ENCODE assay signal across 9 mouse cellular contexts in genomic region chr9:34380008-34380407, GRCm38 (mm10).
"Had no signal": no experiment of that assay in that cellular context is flagged by ENCODE, and none has a peak within 500 bp of the region (broad histone marks: within the 10 kb centered on the region; RNA-seq: fewer than 3 reads in every experiment).

No protein-coding gene starts in this region.

- H3K9ac ChIP-seq: liver, embryonic 15.5 days; lung, embryonic 15.5 days; midbrain, embryonic 13.5 days had no signal

- H3K4me1 ChIP-seq: limb, embryonic 10.5 days; liver, embryonic 15.5 days had no signal

- H3K4me3 ChIP-seq: left cerebral cortex, adult 2 months; limb, embryonic 10.5 days; liver, embryonic 15.5 days; lung, embryonic 15.5 days; midbrain, embryonic 13.5 days had no signal

- H3K36me3 ChIP-seq: limb, embryonic 10.5 days; liver, embryonic 15.5 days; lung, embryonic 15.5 days; midbrain, embryonic 13.5 days had no signal

- H3K27ac ChIP-seq: left cerebral cortex, adult 2 months; limb, embryonic 10.5 days; liver, embryonic 15.5 days; lung, embryonic 15.5 days; midbrain, embryonic 13.5 days had no signal

- H3K4me2 ChIP-seq: liver, embryonic 11.5 days; liver, embryonic 15.5 days; lung, embryonic 15.5 days; midbrain, embryonic 13.5 days had no signal

- ATAC-seq: midbrain, embryonic 13.5 days had no signal

- H3K27me3 ChIP-seq: liver, embryonic 15.5 days; lung, embryonic 15.5 days; midbrain, embryonic 13.5 days had no signal

- H3K9me3 ChIP-seq: limb, embryonic 10.5 days; liver, embryonic 15.5 days; lung, embryonic 15.5 days; midbrain, embryonic 13.5 days had no signal

- DNase-seq: kidney, postnatal 25 days; right cerebral cortex, postnatal 14 days; thymus, postnatal 36 days had no signal
